Mouse (Mus musculus) megakaryocyte, adult 5-6 weeks (primary cell): Measurements from ENCODE around the gene 1700028K03Rik. TPM values are rescaled to one million over a fixed set of nuclear protein-coding genes. Genes with fewer than 3 reads are reported as not detected.

ENCODE experiments used
- ATAC-seq: 2 replicates; pipeline ENCODE4 v1.8.0; 2016; ENCODE audit warnings: mild to moderate bottlenecking, inconsistent platforms; ENCODE audit not compliant: poor library complexity, severe bottlenecking
- total RNA-seq, 2 experiments: library from RNA; stranded (forward) in 1 of 2; stranded (reverse) in 1 of 2; fragments of 153-499, 151-499 nt in 1 of 2; fragments of 221-1000, 200-1000 nt in 1 of 2; gene quantifications; 2 replicates each; pipeline versions ENCODE4 v1.2.3 to v1.2.4; 2015 to 2017

The 1700028K03Rik gene
- total RNA-seq (2015) = not detected in 2 replicates
- total RNA-seq (2017) = not detected in 2 replicates

GRCm38 (mm10) chr5:107534581-107534980, at the start of gene 1700028K03Rik:
TSS of gene 1700028K03Rik (plus strand) at chr5:107534709.
- no peak for ATAC-seq

- ATAC-seq = no peak
These were observed 45.5 kb upstream of the 1700028K03Rik start for GRCm38 (mm10) chr5:107488996-107489395.

GRCm38 (mm10) chr5:107491036-107491435, 43.5 kb upstream of the 1700028K03Rik start:
- ATAC-seq = no peak

- peak; percentile 52 for ATAC-seq
These were observed 42.0 kb upstream of the 1700028K03Rik start for GRCm38 (mm10) chr5:107492471-107492870.

- no peak for ATAC-seq
These were observed 39.8 kb upstream of the 1700028K03Rik start for GRCm38 (mm10) chr5:107494759-107495158.

- no peak for ATAC-seq
These were observed 38.5 kb upstream of the 1700028K03Rik start for GRCm38 (mm10) chr5:107496047-107496446.

GRCm38 (mm10) chr5:107497519-107498501, 36.7 kb upstream of the 1700028K03Rik start:
- ATAC-seq = no peak

- no peak for ATAC-seq
These were observed 35.7 kb upstream of the 1700028K03Rik start for GRCm38 (mm10) chr5:107498806-107499310.

- ATAC-seq = no peak
These were observed 34.5 kb upstream of the 1700028K03Rik start for GRCm38 (mm10) chr5:107499891-107500535.

- ATAC-seq = no peak
These were observed 33.8 kb upstream of the 1700028K03Rik start for GRCm38 (mm10) chr5:107500741-107501140.

- ATAC-seq = no peak
These were observed 27.2 kb upstream of the 1700028K03Rik start, which contains the start of gene Gm42669 for GRCm38 (mm10) chr5:107507321-107507720. TSS of gene Gm42669 (plus strand) at chr5:107507621.

GRCm38 (mm10) chr5:107510503-107510902, 24.0 kb upstream of the 1700028K03Rik start:
- ATAC-seq = no peak

- ATAC-seq = no peak
These were observed 23.2 kb upstream of the 1700028K03Rik start for GRCm38 (mm10) chr5:107511326-107511725.

- peak; percentile 98 for ATAC-seq
These were observed 20.9 kb upstream of the 1700028K03Rik start for GRCm38 (mm10) chr5:107513583-107513982.

GRCm38 (mm10) chr5:107515453-107515852, 19.1 kb upstream of the 1700028K03Rik start:
- no peak for ATAC-seq

- no peak for ATAC-seq
These were observed 18.4 kb upstream of the 1700028K03Rik start for GRCm38 (mm10) chr5:107516087-107516486.

GRCm38 (mm10) chr5:107518602-107519001, 15.9 kb upstream of the 1700028K03Rik start:
- ATAC-seq = no peak

GRCm38 (mm10) chr5:107521386-107521785, 13.1 kb upstream of the 1700028K03Rik start:
- ATAC-seq = no peak

- ATAC-seq = peak; percentile 82
These were observed 12.6 kb upstream of the 1700028K03Rik start for GRCm38 (mm10) chr5:107521897-107522296.

GRCm38 (mm10) chr5:107524281-107524680, 10.2 kb upstream of the 1700028K03Rik start:
- peak; percentile 80 for ATAC-seq

GRCm38 (mm10) chr5:107528856-107529255, 5.7 kb upstream of the 1700028K03Rik start:
- no peak for ATAC-seq
